Mouse (Mus musculus): ENCODE data around the gene Mcrip2.

Mcrip2 gene

GRCm38 (mm10) chr17:25868601-25869191 is at the start of gene Mcrip2:
Gene Mcrip2 (minus strand): TSS chr17:25868764.
- peak; percentile 80 for DNase-seq (ENCODE audit: low read depth, low spot score)

- DNase-seq (ENCODE audit: low read depth, low spot score), result no peak
These were observed 49.6 kb upstream of the Mcrip2 start for GRCm38 (mm10) chr17:25918037-25918750.

GRCm38 (mm10) chr17:25916931-25917647 is 48.5 kb upstream of the Mcrip2 start:
- no peak for DNase-seq (ENCODE audit: low read depth, low spot score)

- DNase-seq (ENCODE audit: low read depth, low spot score), result no peak
These were observed 45.7 kb upstream of the Mcrip2 start for GRCm38 (mm10) chr17:25914295-25914694.

GRCm38 (mm10) chr17:25913877-25914275 is 45.3 kb upstream of the Mcrip2 start:
- DNase-seq (ENCODE audit: low read depth, low spot score), result no peak

- DNase-seq (ENCODE audit: low read depth, low spot score), result no peak
These were observed 44.8 kb upstream of the Mcrip2 start for GRCm38 (mm10) chr17:25913186-25913876.

GRCm38 (mm10) chr17:25911816-25912215 is 43.3 kb upstream of the Mcrip2 start:
- no peak for DNase-seq (ENCODE audit: low read depth, low spot score)

GRCm38 (mm10) chr17:25907640-25908039 is 39.1 kb upstream of the Mcrip2 start:
- DNase-seq (ENCODE audit: low read depth, low spot score), result no peak

- DNase-seq (ENCODE audit: low read depth, low spot score), result peak; percentile 34
These were observed 34.5 kb upstream of the Mcrip2 start for GRCm38 (mm10) chr17:25903061-25903460.

- DNase-seq (ENCODE audit: low read depth, low spot score), result no peak
These were observed 31.6 kb upstream of the Mcrip2 start for GRCm38 (mm10) chr17:25900193-25900592.

- DNase-seq (ENCODE audit: low read depth, low spot score), result no peak
These were observed 27.3 kb upstream of the Mcrip2 start for GRCm38 (mm10) chr17:25895891-25896290.

- DNase-seq (ENCODE audit: low read depth, low spot score), result peak; percentile 32
These were observed 26.9 kb upstream of the Mcrip2 start for GRCm38 (mm10) chr17:25895415-25895814.

- peak; percentile 76 for DNase-seq (ENCODE audit: low read depth, low spot score)
These were observed 25.5 kb upstream of the Mcrip2 start for GRCm38 (mm10) chr17:25893975-25894617.

- no peak for DNase-seq (ENCODE audit: low read depth, low spot score)
These were observed 20.3 kb upstream of the Mcrip2 start for GRCm38 (mm10) chr17:25888837-25889236.

GRCm38 (mm10) chr17:25887467-25887866 is 18.9 kb upstream of the Mcrip2 start:
- no peak for DNase-seq (ENCODE audit: low read depth, low spot score)

GRCm38 (mm10) chr17:25886806-25887205 is 18.2 kb upstream of the Mcrip2 start:
- DNase-seq (ENCODE audit: low read depth, low spot score), result no peak

- DNase-seq (ENCODE audit: low read depth, low spot score), result peak; percentile 39
These were observed 17.1 kb upstream of the Mcrip2 start for GRCm38 (mm10) chr17:25885636-25886035.

GRCm38 (mm10) chr17:25883824-25884223 is 15.3 kb upstream of the Mcrip2 start:
- no peak for DNase-seq (ENCODE audit: low read depth, low spot score)

- DNase-seq (ENCODE audit: low read depth, low spot score), result no peak
These were observed 14.7 kb upstream of the Mcrip2 start for GRCm38 (mm10) chr17:25883268-25883667.

GRCm38 (mm10) chr17:25882306-25882705 is 13.7 kb upstream of the Mcrip2 start:
- DNase-seq (ENCODE audit: low read depth, low spot score), result no peak

- no peak for DNase-seq (ENCODE audit: low read depth, low spot score)
These were observed 13.1 kb upstream of the Mcrip2 start for GRCm38 (mm10) chr17:25881691-25882090.

Data from A20 (cell line).